In the genomic region with DNA sequence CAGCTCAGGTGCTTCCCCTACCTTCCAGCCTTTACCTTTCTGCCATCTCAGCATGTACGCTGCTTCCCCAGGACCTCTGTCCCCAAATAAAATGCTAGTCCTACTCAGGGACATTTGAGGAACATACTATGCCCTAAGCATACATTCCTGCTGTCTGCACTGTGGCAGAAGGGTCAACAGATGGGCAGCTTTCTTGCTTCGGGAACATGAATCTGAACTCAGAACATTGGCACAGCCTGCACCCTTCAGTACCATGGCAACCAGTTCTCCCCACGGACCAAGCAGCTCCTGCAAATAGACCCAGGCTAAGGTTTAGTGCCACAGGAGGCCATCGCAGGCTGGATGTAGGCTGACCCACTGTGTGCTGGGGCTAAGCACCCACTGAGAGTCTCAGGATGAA, we compare ENCODE assay signal across 9 mouse cellular contexts. TPM values are rescaled to one million over a fixed set of nuclear protein-coding genes. Genes with fewer than 3 reads are reported as not detected.
DNase-seq lines count a peak whose midpoint lies in the region; ATAC-seq and TF ChIP-seq lines count a peak whose summit lies in the region.
"Had no signal": no experiment of that assay in that cellular context is flagged by ENCODE, and none has a peak within 500 bp of the region (broad histone marks: within the 10 kb centered on the region; RNA-seq: fewer than 3 reads in every experiment).

No protein-coding gene starts in this region.

- no peaks in the 10 kb centered on the region for H3K36me3 ChIP-seq in forebrain, embryonic 14.5 days (ENCODE audit: control insufficient read depth, insufficient read depth, low read length)
- no peaks in the 10 kb centered on the region for H3K36me3 ChIP-seq in intestine, embryonic 15.5 days
- no peaks in the 10 kb centered on the region for H3K36me3 ChIP-seq in neural tube, embryonic 14.5 days (ENCODE audit: control insufficient read depth, insufficient read depth, low read length)

- H3K27me3 ChIP-seq in forebrain, embryonic 14.5 days (replicated peaks; ENCODE audit: control insufficient read depth, insufficient read depth, low read length) = no peaks in the 10 kb centered on the region
- no peaks in the 10 kb centered on the region for H3K27me3 ChIP-seq in intestine, embryonic 15.5 days (replicated peaks)
- no peaks in the 10 kb centered on the region for H3K27me3 ChIP-seq in neural tube, embryonic 14.5 days (ENCODE audit: control insufficient read depth, insufficient read depth, low read length)

- H3K4me2 ChIP-seq in forebrain, embryonic 14.5 days (ENCODE audit: low read length) = peak overlapping the region; percentile 75
- peak overlapping the region; percentile 81; the same call in 1 of the 2 replicates for H3K4me2 ChIP-seq in intestine, embryonic 15.5 days (replicated peaks)
- H3K4me2 ChIP-seq in neural tube, embryonic 14.5 days (ENCODE audit: low read depth, low read length) = peak overlapping the region; percentile 87; the same call in 1 of the 2 replicates

- H3K9me3 ChIP-seq in forebrain, embryonic 14.5 days (replicated peaks; ENCODE audit: control insufficient read depth, low read length) = no peaks in the 10 kb centered on the region
- H3K9me3 ChIP-seq in intestine, embryonic 15.5 days = no peaks in the 10 kb centered on the region
- no peaks in the 10 kb centered on the region for H3K9me3 ChIP-seq in neural tube, embryonic 14.5 days (ENCODE audit: control insufficient read depth, low read length)
- H3K9me3 ChIP-seq: liver, embryonic 13.5 days had no signal

- H3K4me3 ChIP-seq in layer of hippocampus, adult 2 months = peak overlapping the region; percentile 62
- no peak overlapping the region for H3K4me3 ChIP-seq in forebrain, embryonic 14.5 days (ENCODE audit: low read depth, low read length)
- no peak overlapping the region for H3K4me3 ChIP-seq in intestine, embryonic 15.5 days (replicated peaks)
- no peak overlapping the region for H3K4me3 ChIP-seq in neural tube, embryonic 14.5 days (ENCODE audit: low read depth, low read length)
- no peak overlapping the region for H3K4me3 ChIP-seq in left cerebral cortex, adult 2 months

- no peak overlapping the region for H3K9ac ChIP-seq in forebrain, embryonic 14.5 days (ENCODE audit: low read length)
- H3K9ac ChIP-seq in intestine, embryonic 15.5 days = no peak overlapping the region
- H3K9ac ChIP-seq in neural tube, embryonic 14.5 days (replicated peaks; ENCODE audit: low read depth, low read length) = no peak overlapping the region

- ATAC-seq in forebrain, embryonic 14.5 days = no peak
- ATAC-seq in intestine, embryonic 15.5 days = no peak
- no peak for ATAC-seq in neural tube, embryonic 14.5 days (ENCODE audit: low read depth)

- intact Hi-C loops in left cerebral cortex, adult 2 months (cut with DNase I) = no loop called here

- WGBS in forebrain, embryonic 14.5 days = 74% methylated on average over 4 of the region's 4 CpGs
- 80% methylated on average over 4 of the region's 4 CpGs for WGBS in intestine, embryonic 15.5 days
- WGBS in neural tube, embryonic 14.5 days = 64% methylated on average over 4 of the region's 4 CpGs

- peak overlapping the region; percentile 90 for H3K27ac ChIP-seq in layer of hippocampus, adult 2 months
- H3K27ac ChIP-seq in forebrain, embryonic 14.5 days (ENCODE audit: low read depth, low read length) = no peak overlapping the region
- peak overlapping the region; percentile 64; the same call in 1 of the 2 replicates for H3K27ac ChIP-seq in intestine, embryonic 15.5 days
- H3K27ac ChIP-seq in neural tube, embryonic 14.5 days (ENCODE audit: low read depth, low read length) = no peak overlapping the region
- H3K27ac ChIP-seq in left cerebral cortex, adult 2 months = no peak overlapping the region

- peaks cover 33% of the 10 kb centered on the region for H3K4me1 ChIP-seq in forebrain, embryonic 14.5 days (ENCODE audit: control insufficient read depth, insufficient read depth, low read length)
- H3K4me1 ChIP-seq in intestine, embryonic 15.5 days (replicated peaks) = peaks cover 58% of the 10 kb centered on the region
- peaks cover 58% of the 10 kb centered on the region for H3K4me1 ChIP-seq in neural tube, embryonic 14.5 days (ENCODE audit: control insufficient read depth, insufficient read depth, low read length)

- TF ChIP-seq CTCF in layer of hippocampus, adult 2 months (conservative IDR thresholded peaks at IDR 0.05) = no peak
- TF ChIP-seq CTCF in left cerebral cortex, adult 2 months (IDR thresholded peaks at IDR 0.05) = no peak

- DNase-seq in layer of hippocampus, adult 2 months (ENCODE audit: low spot score in 2 of 2) = peak in 1 of 2 experiments; percentile 42
- DNase-seq in layer of hippocampus, adult 9-10 months (ENCODE audit: low spot score) = no peak
- DNase-seq in forebrain, embryonic 14.5 days (ENCODE audit: low spot score) = no peak
- no peak for DNase-seq in left cerebral cortex, adult 2 months (ENCODE audit: extremely low spot score in 1 of 2, low spot score in 2 of 2)
- no peak for DNase-seq in thymus, adult 18-20 months
- no peak for DNase-seq in left cerebral cortex, adult 11 months (ENCODE audit: low spot score)
- DNase-seq: liver, embryonic 13.5 days had no signal

RNA-seq across cellular contexts. Expression of a gene that starts 3.5 kb away (rescaled TPM):
- 100 to 1,000 TPM; 138 to 139 TPM for total RNA-seq in layer of hippocampus, adult 2 months (2021)
- polyA plus RNA-seq in forebrain, embryonic 14.5 days (2014; fragmentation: Nextera tagmentation; extraction: Ambion mirVana) = 403 and 455 TPM in 2 replicates
- 152 and 167 TPM in 2 replicates for polyA plus RNA-seq in intestine, embryonic 15.5 days (2015; fragmentation: Nextera tagmentation; extraction: Ambion mirVana)
- 228 and 232 TPM in 2 replicates for polyA plus RNA-seq in neural tube, embryonic 14.5 days (2014; fragmentation: Nextera tagmentation; extraction: Ambion mirVana)
- total RNA-seq in left cerebral cortex, adult 2 months (2021) = 10 to 100 TPM; 60.1 to 61.4 TPM

RNA-seq across cellular contexts. Expression of a gene that starts 25.2 kb away (rescaled TPM):
- total RNA-seq in layer of hippocampus, adult 2 months (2021) = 1 to 10 TPM; 7.7 to 8.4 TPM
- 11.9 and 12.5 TPM in 2 replicates for polyA plus RNA-seq in forebrain, embryonic 14.5 days (2014; fragmentation: Nextera tagmentation; extraction: Ambion mirVana)
- polyA plus RNA-seq in intestine, embryonic 15.5 days (2015; fragmentation: Nextera tagmentation; extraction: Ambion mirVana) = 12.4 and 13.8 TPM in 2 replicates
- polyA plus RNA-seq in neural tube, embryonic 14.5 days (2014; fragmentation: Nextera tagmentation; extraction: Ambion mirVana) = 15.3 and 15.5 TPM in 2 replicates
- total RNA-seq in left cerebral cortex, adult 2 months (2021) = 1 to 10 TPM; 7.2 to 8.9 TPM

RNA-seq across cellular contexts. Expression of a gene that starts 58.6 kb away (rescaled TPM):
- 10 to 100 TPM; 15.2 to 15.5 TPM for total RNA-seq in layer of hippocampus, adult 2 months (2021)
- polyA plus RNA-seq in forebrain, embryonic 14.5 days (2014; fragmentation: Nextera tagmentation; extraction: Ambion mirVana) = 5.1 and 6.0 TPM in 2 replicates
- 14.4 and 15.3 TPM in 2 replicates for polyA plus RNA-seq in intestine, embryonic 15.5 days (2015; fragmentation: Nextera tagmentation; extraction: Ambion mirVana)
- 8.1 and 8.9 TPM in 2 replicates for polyA plus RNA-seq in neural tube, embryonic 14.5 days (2014; fragmentation: Nextera tagmentation; extraction: Ambion mirVana)
- 10 to 100 TPM; 13.6 to 13.7 TPM for total RNA-seq in left cerebral cortex, adult 2 months (2021)

Comparison
In these comparisons a context has a peak if more than half of its experiments do, and no peak if none do; other contexts are left out.
1. H3K27ac ChIP-seq: peak in layer of hippocampus, adult 2 months (single experiment) and intestine, embryonic 15.5 days (single experiment); none in forebrain, embryonic 14.5 days (single experiment), neural tube, embryonic 14.5 days (single experiment) and left cerebral cortex, adult 2 months (single experiment).
2. Peak in every context shown above with its lines, with median percentiles within 50 percentile points of each other: H3K4me2 ChIP-seq.